Mouse (Mus musculus) lung, embryonic 14.5 days (tissue): ENCODE measurements around the gene Gm17509. TPM values are rescaled to one million over a fixed set of nuclear protein-coding genes. Genes with fewer than 3 reads are reported as not detected.
"Not testable (repeated sequence)": the region's sequence is repeated elsewhere in the genome, so short reads cannot be mapped to it uniquely, and the experiment has no call there.

Source experiments
- ATAC-seq: fragments of 200-750 bp; cut with Nextera tagmentation; 2 replicates; pipeline ENCODE4 v1.8.0; 2017; ENCODE audit warnings: mild to moderate bottlenecking, moderate TSS enrichment, moderate library complexity; ENCODE audit not compliant: insufficient read depth
- DNase-seq: peaks from one replicate; pipeline ENCODE4 v3.0.0-alpha.2; 2015
- H3K27ac ChIP-seq: fragments of 300-500 bp; sonication (generic); 2 replicates; pipeline ENCODE4 v1.5.1; 2014; ENCODE audit warnings: low read depth, mild to moderate bottlenecking, moderate library complexity
- H3K27me3 ChIP-seq: fragments of 300-500 bp; sonication (generic); 2 replicates; pipeline ENCODE4 v1.6.1; 2014; ENCODE audit warnings: low read length, control low read depth; ENCODE audit not compliant: insufficient read depth
- H3K36me3 ChIP-seq: fragments of 300-500 bp; sonication (generic); 2 replicates; pipeline ENCODE4 v1.6.1; 2014; ENCODE audit warnings: control low read depth; ENCODE audit not compliant: insufficient read depth
- H3K4me1 ChIP-seq: fragments of 300-500 bp; sonication (generic); 2 replicates; pipeline ENCODE4 v1.6.1; 2014; ENCODE audit warnings: antibody characterized with exemption, control low read depth; ENCODE audit not compliant: insufficient read depth
- H3K4me2 ChIP-seq: fragments of 300-500 bp; sonication (generic); 2 replicates; pipeline ENCODE4 v1.6.1; 2014; ENCODE audit warnings: mild to moderate bottlenecking
- H3K4me3 ChIP-seq: fragments of 300-500 bp; sonication (generic); 2 replicates; pipeline ENCODE4 v1.5.1; 2014; ENCODE audit warnings: low read depth, low read length
- H3K9ac ChIP-seq: fragments of 300-500 bp; sonication (generic); 2 replicates; pipeline ENCODE4 v1.6.1; 2014
- H3K9me3 ChIP-seq: fragments of 300-500 bp; sonication (generic); 2 replicates; pipeline ENCODE4 v1.6.1; 2016; ENCODE audit warnings: low read depth, low read length, control low read depth
- CTCF ChIP-seq: IDR thresholded peaks from 2 replicates; pipeline ENCODE4 v1.5.1; 2016; ENCODE audit warnings: antibody characterized with exemption, low read depth
- WGBS: fragments of 180-500 bp; shearing (Covaris S2); extraction: QIAGEN DNeasy Blood & Tissue Kit; methylation state at CpG from one replicate; pipeline ENCODE4 v1.1.7; 2014; 5-methylcytosine and 5-hydroxymethylcytosine counted together
- polyA plus RNA-seq: library from polyadenylated mRNA; unstranded; fragments of >200 nt; fragmentation: Nextera tagmentation; extraction: Ambion mirVana; gene quantifications from 2 replicates; pipeline ENCODE4 v1.2.1, GENCODE M21; 2014

Gene Gm17509
- polyA plus RNA-seq, 1 experiment from 2014 or later: not detected

GRCm38 (mm10) chr13:117193422-117193983 is 27.4 kb downstream of the Gm17509 start:
- Histone ChIP-seq H3K4me3 (no peak overlapping the region), H3K36me3 (no peaks in the 10 kb centered on the region), H3K27me3 (no peaks in the 10 kb centered on the region), H3K27ac (no peak overlapping the region), H3K9me3 (no peaks in the 10 kb centered on the region), H3K4me1 (no peaks in the 10 kb centered on the region), H3K9ac (no peak overlapping the region), H3K4me2 (no peak overlapping the region)
- no peak for TF ChIP-seq CTCF
- WGBS: 53% methylated on average over 7 of the region's 7 CpGs
- ATAC-seq (no peak), DNase-seq (no peak)

GRCm38 (mm10) chr13:117192161-117192560 is 28.7 kb downstream of the Gm17509 start:
- WGBS: 84% methylated on average over 5 of the region's 5 CpGs
- ATAC-seq: no peak

GRCm38 (mm10) chr13:117185329-117185728 is 35.5 kb downstream of the Gm17509 start:
- WGBS: 80% methylated on average over 6 of the region's 6 CpGs
- H3K4me2 ChIP-seq: no peak overlapping the region
- no peak for TF ChIP-seq CTCF

More at GRCm38 (mm10) chr13:117192161-117192560, 28.7 kb downstream of the Gm17509 start:
- no peaks in the 10 kb centered on the region for H3K27me3 ChIP-seq
- no peak for DNase-seq
- H3K27ac ChIP-seq: no peak overlapping the region
- H3K36me3 ChIP-seq: no peaks in the 10 kb centered on the region
- no peak overlapping the region for H3K4me2 ChIP-seq
- no peak overlapping the region for H3K4me3 ChIP-seq
- no peaks in the 10 kb centered on the region for H3K9me3 ChIP-seq
- no peak overlapping the region for H3K9ac ChIP-seq
- TF ChIP-seq CTCF: no peak
- H3K4me1 ChIP-seq: no peaks in the 10 kb centered on the region

GRCm38 (mm10) chr13:117183288-117183687 is 37.6 kb downstream of the Gm17509 start:
- ATAC-seq (no peak), DNase-seq (no peak)
- Histone ChIP-seq H3K4me2 (no peak overlapping the region), H3K27ac (no peak overlapping the region), H3K27me3 (no peaks in the 10 kb centered on the region), H3K4me1 (no peaks in the 10 kb centered on the region), H3K4me3 (no peak overlapping the region), H3K9me3 (no peaks in the 10 kb centered on the region), H3K9ac (no peak overlapping the region), H3K36me3 (no peaks in the 10 kb centered on the region)
- 61% methylated on average over 6 of the region's 6 CpGs for WGBS
- TF ChIP-seq CTCF: no peak

More at GRCm38 (mm10) chr13:117185329-117185728, 35.5 kb downstream of the Gm17509 start:
- no peak overlapping the region for H3K4me3 ChIP-seq
- no peak overlapping the region for H3K9ac ChIP-seq
- no peak for ATAC-seq
- H3K36me3 ChIP-seq: no peaks in the 10 kb centered on the region
- H3K27ac ChIP-seq: no peak overlapping the region
- no peaks in the 10 kb centered on the region for H3K4me1 ChIP-seq
- H3K27me3 ChIP-seq: no peaks in the 10 kb centered on the region
- no peaks in the 10 kb centered on the region for H3K9me3 ChIP-seq
- no peak for DNase-seq

GRCm38 (mm10) chr13:117180912-117181311 is 40.0 kb downstream of the Gm17509 start:
- H3K4me2 ChIP-seq, H3K9me3 ChIP-seq, H3K27me3 ChIP-seq, H3K9ac ChIP-seq, H3K27ac ChIP-seq, ATAC-seq, DNase-seq, H3K4me1 ChIP-seq, H3K36me3 ChIP-seq, H3K4me3 ChIP-seq: not testable (repeated sequence)
- WGBS: 81% methylated on average over 3 of the region's 3 CpGs

Other genes starting within 250 kb of the Gm17509 start
- gene Parp8, start 195.5 kb downstream of the Gm17509 start, polyA plus RNA-seq: 12.3 and 12.8 TPM in 2 replicates
- gene Emb, start 12.5 kb downstream of the Gm17509 start, polyA plus RNA-seq: 12.1 and 13.8 TPM in 2 replicates